ENCODE assay signal across 8 mouse cellular contexts in the genomic region with DNA sequence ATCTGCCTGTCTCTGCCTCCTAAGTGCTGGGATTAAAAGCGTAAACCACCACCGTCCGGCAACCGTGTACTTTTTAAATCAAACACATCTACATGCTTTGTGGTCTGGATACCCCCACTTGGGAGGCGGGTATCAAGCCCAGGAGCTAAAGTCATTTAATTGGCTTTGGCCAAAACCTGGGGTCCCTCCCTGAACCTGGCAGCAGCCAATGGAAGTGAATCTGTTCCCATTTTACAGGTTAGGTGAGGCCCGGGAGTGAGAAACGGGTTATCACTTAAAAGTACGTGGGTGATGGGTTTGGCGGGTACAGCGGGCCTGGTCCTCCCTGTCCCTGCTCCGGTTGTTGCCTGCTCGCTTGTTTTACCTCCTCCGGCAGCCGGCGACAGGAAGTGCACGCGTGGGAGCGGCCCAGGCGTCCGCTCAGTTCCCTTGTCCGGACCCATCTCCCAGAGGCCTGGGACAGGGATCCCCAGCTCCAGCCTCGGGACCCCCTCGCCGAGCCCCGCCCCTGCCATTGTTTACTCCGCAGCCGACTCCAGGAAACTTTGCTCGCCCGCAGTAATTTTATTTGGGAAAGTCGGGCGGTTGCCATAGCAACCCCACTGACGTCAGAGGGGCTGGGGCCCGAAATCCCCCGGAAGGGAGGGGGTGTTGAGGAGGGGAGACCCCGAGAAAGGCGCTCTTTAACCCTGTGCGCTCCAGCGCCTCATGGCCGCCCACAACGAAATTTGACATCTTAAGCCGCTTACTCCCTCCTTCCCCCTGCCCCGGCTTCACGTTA. TPM values are rescaled to one million over a fixed set of nuclear protein-coding genes. Genes with fewer than 3 reads are reported as not detected.
A peak's percentile ranks its signal among the peaks of the same experiment; 100 is the strongest.
DNase-seq lines count a peak whose midpoint lies in the region; ATAC-seq and TF ChIP-seq lines count a peak whose summit lies in the region.

No protein-coding gene starts in this region.

- no peaks in the 10 kb centered on the region for H3K9me3 ChIP-seq in forebrain, embryonic 11.5 days (ENCODE audit: control insufficient read depth, low read length)
- H3K9me3 ChIP-seq in heart, embryonic 15.5 days (replicated peaks), result no peaks in the 10 kb centered on the region
- no peaks in the 10 kb centered on the region for H3K9me3 ChIP-seq in kidney, postnatal 0 days (replicated peaks; ENCODE audit: low read length)
- no peaks in the 10 kb centered on the region for H3K9me3 ChIP-seq in liver, postnatal 0 days (ENCODE audit: low read length)
- no peaks in the 10 kb centered on the region for H3K9me3 ChIP-seq in neural tube, embryonic 11.5 days (ENCODE audit: control insufficient read depth, low read length)

- peaks cover 43% of the 10 kb centered on the region for H3K4me1 ChIP-seq in forebrain, embryonic 11.5 days (replicated peaks; ENCODE audit: control insufficient read depth, insufficient read depth, low read length)
- peaks cover 53% of the 10 kb centered on the region for H3K4me1 ChIP-seq in heart, embryonic 15.5 days (replicated peaks)
- H3K4me1 ChIP-seq in kidney, postnatal 0 days (replicated peaks; ENCODE audit: insufficient read depth, low read length), result peaks cover 46% of the 10 kb centered on the region
- peaks cover 54% of the 10 kb centered on the region for H3K4me1 ChIP-seq in liver, postnatal 0 days (ENCODE audit: insufficient read depth)
- peaks cover 24% of the 10 kb centered on the region for H3K4me1 ChIP-seq in neural tube, embryonic 11.5 days (ENCODE audit: control insufficient read depth, insufficient read depth, low read length)

- no peaks in the 10 kb centered on the region for H3K27me3 ChIP-seq in forebrain, embryonic 11.5 days (ENCODE audit: control insufficient read depth, insufficient read depth, low read length)
- no peaks in the 10 kb centered on the region for H3K27me3 ChIP-seq in heart, embryonic 15.5 days
- H3K27me3 ChIP-seq in kidney, postnatal 0 days (ENCODE audit: insufficient read depth, low read length), result no peaks in the 10 kb centered on the region
- peaks cover 9% of the 10 kb centered on the region; the same call in 1 of the 2 replicates for H3K27me3 ChIP-seq in liver, postnatal 0 days (ENCODE audit: insufficient read depth, low read length)
- H3K27me3 ChIP-seq in neural tube, embryonic 11.5 days (ENCODE audit: control insufficient read depth, insufficient read depth, low read length), result no peaks in the 10 kb centered on the region

- peak overlapping the region; percentile 94 for H3K27ac ChIP-seq in forebrain, embryonic 11.5 days (ENCODE audit: low read depth, low read length)
- peak overlapping the region; percentile 97 for H3K27ac ChIP-seq in heart, embryonic 15.5 days
- peak overlapping the region; percentile 94 for H3K27ac ChIP-seq in kidney, postnatal 0 days
- peak overlapping the region; percentile 79 for H3K27ac ChIP-seq in liver, postnatal 0 days (ENCODE audit: low read depth)
- H3K27ac ChIP-seq in neural tube, embryonic 11.5 days (ENCODE audit: low read depth, low read length), result peak overlapping the region; percentile 93

- ATAC-seq in forebrain, embryonic 11.5 days (replicated peaks; ENCODE audit: low FRiP score), result peak; percentile 53
- ATAC-seq in heart, embryonic 15.5 days (replicated peaks; ENCODE audit: insufficient number of reproducible peaks, insufficient read depth, low FRiP score, low read depth), result peak; percentile 29
- peak; percentile 14 for ATAC-seq in kidney, postnatal 0 days (replicated peaks; ENCODE audit: low FRiP score, low read depth)
- ATAC-seq in liver, postnatal 0 days, result peak; percentile 7; the same call in 1 of the 2 replicates
- peak; percentile 45; the same call in 1 of the 2 replicates for ATAC-seq in neural tube, embryonic 11.5 days (ENCODE audit: insufficient read depth, low FRiP score, low TSS enrichment)

- peak overlapping the region; percentile 57 for H3K9ac ChIP-seq in forebrain, embryonic 11.5 days (ENCODE audit: low read length)
- H3K9ac ChIP-seq in heart, embryonic 15.5 days, result peak overlapping the region; percentile 60
- H3K9ac ChIP-seq in kidney, postnatal 0 days (ENCODE audit: low read depth, low read length), result peak overlapping the region; percentile 55
- peak overlapping the region; percentile 65 for H3K9ac ChIP-seq in liver, postnatal 0 days (replicated peaks)
- H3K9ac ChIP-seq in neural tube, embryonic 11.5 days (ENCODE audit: low read length), result peak overlapping the region; percentile 54

- DNase-seq in 3T3-L1 (ENCODE audit: low read depth, low spot score) (peak; percentile 84), adipocyte (ENCODE audit: low spot score) (peak; percentile 69)
- peak; percentile 97 for DNase-seq in forebrain, embryonic 11.5 days (ENCODE audit: low spot score)
- peak; percentile 98 for DNase-seq in kidney, postnatal 0 days (ENCODE audit: low spot score)
- DNase-seq in liver, postnatal 0 days, result peak; percentile 73
- peak; percentile 94 for DNase-seq in neural tube, embryonic 11.5 days (ENCODE audit: low spot score)
- DNase-seq in testis, postnatal 10 days (ENCODE audit: low spot score), result peak; percentile 88

- TF ChIP-seq CTCF in kidney, postnatal 0 days (IDR thresholded peaks at IDR 0.05; ENCODE audit: low read depth), result no peak
- TF ChIP-seq CTCF in liver, postnatal 0 days (IDR thresholded peaks at IDR 0.05; ENCODE audit: low read depth), result no peak

- H3K36me3 ChIP-seq in forebrain, embryonic 11.5 days (ENCODE audit: control insufficient read depth, insufficient read depth, low read length), result no peaks in the 10 kb centered on the region
- no peaks in the 10 kb centered on the region for H3K36me3 ChIP-seq in heart, embryonic 15.5 days
- H3K36me3 ChIP-seq in kidney, postnatal 0 days (ENCODE audit: insufficient read depth, low read length), result no peaks in the 10 kb centered on the region
- no peaks in the 10 kb centered on the region for H3K36me3 ChIP-seq in liver, postnatal 0 days (replicated peaks; ENCODE audit: insufficient read depth, low read length)
- H3K36me3 ChIP-seq in neural tube, embryonic 11.5 days (ENCODE audit: control insufficient read depth, insufficient read depth, low read length), result no peaks in the 10 kb centered on the region

- WGBS in forebrain, embryonic 11.5 days, result 3% methylated on average over 43 of the region's 43 CpGs
- WGBS in heart, embryonic 15.5 days, result 4% methylated on average over 42 of the region's 43 CpGs
- WGBS in kidney, postnatal 0 days, result 5% methylated on average over 43 of the region's 43 CpGs
- WGBS in liver, postnatal 0 days (ENCODE audit: insufficient replicate concordance), result 6% methylated on average over 43 of the region's 43 CpGs
- 4% methylated on average over 43 of the region's 43 CpGs for WGBS in neural tube, embryonic 11.5 days

- H3K4me3 ChIP-seq in forebrain, embryonic 11.5 days (ENCODE audit: low read depth, low read length), result peak overlapping the region; percentile 48
- H3K4me3 ChIP-seq in heart, embryonic 15.5 days, result peak overlapping the region; percentile 55
- peak overlapping the region; percentile 45 for H3K4me3 ChIP-seq in kidney, postnatal 0 days (replicated peaks; ENCODE audit: low read depth, low read length)
- peak overlapping the region; percentile 44 for H3K4me3 ChIP-seq in liver, postnatal 0 days (ENCODE audit: low read depth, low read length)
- H3K4me3 ChIP-seq in neural tube, embryonic 11.5 days (ENCODE audit: low read depth, low read length), result peak overlapping the region; percentile 45

- H3K4me2 ChIP-seq in forebrain, embryonic 11.5 days (ENCODE audit: low read depth, low read length, severe bottlenecking), result peak overlapping the region; percentile 79
- peak overlapping the region; percentile 81 for H3K4me2 ChIP-seq in heart, embryonic 15.5 days
- peak overlapping the region; percentile 61 for H3K4me2 ChIP-seq in kidney, postnatal 0 days (ENCODE audit: low read length)
- H3K4me2 ChIP-seq in liver, postnatal 0 days (ENCODE audit: low read depth, low read length), result peak overlapping the region; percentile 80
- H3K4me2 ChIP-seq in neural tube, embryonic 11.5 days (ENCODE audit: low read depth), result peak overlapping the region; percentile 63

- TF ChIP-seq EP300 in liver, postnatal 0 days (IDR thresholded peaks at IDR 0.05; ENCODE audit: low read depth), result peak; percentile 26; the same call in 1 of the 2 replicates

RNA-seq across cellular contexts. Expression of a gene that starts 12.3 kb away (rescaled TPM):
- polyA plus RNA-seq in forebrain, embryonic 11.5 days (2014; fragmentation: Nextera tagmentation; extraction: Ambion mirVana), result 2.9 and 5.0 TPM in 2 replicates
- 1.4 and 1.6 TPM in 2 replicates for polyA plus RNA-seq in heart, embryonic 15.5 days (2015; fragmentation: Nextera tagmentation; extraction: Ambion mirVana)
- 8.6 and 9.6 TPM in 2 replicates for polyA plus RNA-seq in kidney, postnatal 0 days (2015; fragmentation: Nextera tagmentation; extraction: Ambion mirVana)
- 0.34 and 0.79 TPM in 2 replicates for polyA plus RNA-seq in liver, postnatal 0 days (2015; fragmentation: Nextera tagmentation; extraction: Ambion mirVana)
- polyA plus RNA-seq in neural tube, embryonic 11.5 days (2014; fragmentation: Nextera tagmentation; extraction: Ambion mirVana), result 6.2 TPM in 2 replicates

RNA-seq across cellular contexts. Expression of a gene that starts 39.5 kb away (rescaled TPM):
- polyA plus RNA-seq in forebrain, embryonic 11.5 days (2014; fragmentation: Nextera tagmentation; extraction: Ambion mirVana), result 34.7 and 37.1 TPM in 2 replicates
- polyA plus RNA-seq in heart, embryonic 15.5 days (2015; fragmentation: Nextera tagmentation; extraction: Ambion mirVana), result 7.6 and 9.7 TPM in 2 replicates
- 10.5 and 11.0 TPM in 2 replicates for polyA plus RNA-seq in kidney, postnatal 0 days (2015; fragmentation: Nextera tagmentation; extraction: Ambion mirVana)
- polyA plus RNA-seq in liver, postnatal 0 days (2015; fragmentation: Nextera tagmentation; extraction: Ambion mirVana), result 1.4 and 1.6 TPM in 2 replicates
- polyA plus RNA-seq in neural tube, embryonic 11.5 days (2014; fragmentation: Nextera tagmentation; extraction: Ambion mirVana), result 34.9 and 35.5 TPM in 2 replicates

RNA-seq across cellular contexts. Expression of a gene that starts 49.5 kb away (rescaled TPM):
- polyA plus RNA-seq in forebrain, embryonic 11.5 days (2014; fragmentation: Nextera tagmentation; extraction: Ambion mirVana), result 1.2 and 1.5 TPM in 2 replicates
- 0.60 and 0.77 TPM in 2 replicates for polyA plus RNA-seq in heart, embryonic 15.5 days (2015; fragmentation: Nextera tagmentation; extraction: Ambion mirVana)
- polyA plus RNA-seq in kidney, postnatal 0 days (2015; fragmentation: Nextera tagmentation; extraction: Ambion mirVana), result 1.3 and 1.6 TPM in 2 replicates
- polyA plus RNA-seq in liver, postnatal 0 days (2015; fragmentation: Nextera tagmentation; extraction: Ambion mirVana), result 0.24 and 0.29 TPM in 2 replicates
- 1.0 and 1.3 TPM in 2 replicates for polyA plus RNA-seq in neural tube, embryonic 11.5 days (2014; fragmentation: Nextera tagmentation; extraction: Ambion mirVana)

RNA-seq across cellular contexts. Expression of a gene that starts 49.6 kb away (rescaled TPM):
- 16.0 and 17.1 TPM in 2 replicates for polyA plus RNA-seq in forebrain, embryonic 11.5 days (2014; fragmentation: Nextera tagmentation; extraction: Ambion mirVana)
- 11.9 and 18.7 TPM in 2 replicates for polyA plus RNA-seq in heart, embryonic 15.5 days (2015; fragmentation: Nextera tagmentation; extraction: Ambion mirVana)
- polyA plus RNA-seq in kidney, postnatal 0 days (2015; fragmentation: Nextera tagmentation; extraction: Ambion mirVana), result 17.2 and 19.1 TPM in 2 replicates
- polyA plus RNA-seq in liver, postnatal 0 days (2015; fragmentation: Nextera tagmentation; extraction: Ambion mirVana), result 4.4 and 4.5 TPM in 2 replicates
- 11.2 and 12.4 TPM in 2 replicates for polyA plus RNA-seq in neural tube, embryonic 11.5 days (2014; fragmentation: Nextera tagmentation; extraction: Ambion mirVana)

RNA-seq across cellular contexts. Expression of a gene that starts 52.2 kb away (rescaled TPM):
- polyA plus RNA-seq in forebrain, embryonic 11.5 days (2014; fragmentation: Nextera tagmentation; extraction: Ambion mirVana), result 277 and 303 TPM in 2 replicates
- polyA plus RNA-seq in heart, embryonic 15.5 days (2015; fragmentation: Nextera tagmentation; extraction: Ambion mirVana), result 290 and 291 TPM in 2 replicates
- 373 and 388 TPM in 2 replicates for polyA plus RNA-seq in kidney, postnatal 0 days (2015; fragmentation: Nextera tagmentation; extraction: Ambion mirVana)
- polyA plus RNA-seq in liver, postnatal 0 days (2015; fragmentation: Nextera tagmentation; extraction: Ambion mirVana), result 189 and 201 TPM in 2 replicates
- 301 and 323 TPM in 2 replicates for polyA plus RNA-seq in neural tube, embryonic 11.5 days (2014; fragmentation: Nextera tagmentation; extraction: Ambion mirVana)

Comparison
In these comparisons a context has a peak if more than half of its experiments do, and no peak if none do; other contexts are left out.
1. Peak in every context shown above with its lines: DNase-seq, ATAC-seq, H3K4me3 ChIP-seq and H3K27ac ChIP-seq.